Mouse (Mus musculus): ENCODE measurements around the gene Rbp7. TPM values are rescaled to one million over a fixed set of nuclear protein-coding genes. Genes with fewer than 3 reads are reported as not detected.

Gene Rbp7
- polyA plus RNA-seq, 1 experiment from 2014 or later, result 1.7 TPM

- Histone ChIP-seq H3K4me1 (ENCODE audit: insufficient read depth) (0 out of 2 replicates have a peak, but pooled peaks cover 4% of the 10 kb centered on the region), H3K36me3 (ENCODE audit: insufficient read depth) (0 out of 2 replicates have a peak, but pooled peaks cover 4% of the 10 kb centered on the region), H3K27me3 (ENCODE audit: insufficient read depth, low read length) (no peaks in the 10 kb centered on the region), H3K9ac (no peak overlapping the region), H3K27ac (ENCODE audit: low read depth) (no peak overlapping the region), H3K9me3 (ENCODE audit: low read depth, low read length) (no peaks in the 10 kb centered on the region), H3K4me3 (ENCODE audit: low read depth, low read length) (no peak overlapping the region), H3K4me2 (no peak overlapping the region)
- DNase-seq, result no peak
- 71% methylated on average over 5 of the region's 5 CpGs for WGBS
- no peak for TF ChIP-seq CTCF (IDR thresholded peaks at IDR 0.05; ENCODE audit: low read depth)
- ATAC-seq (ENCODE audit: insufficient read depth), result no peak
Measured at GRCm38 (mm10) chr4:149417854-149418365, 36.9 kb downstream of the Rbp7 start.

GRCm38 (mm10) chr4:149416986-149417385 is 37.8 kb downstream of the Rbp7 start:
- ATAC-seq (ENCODE audit: insufficient read depth), result no peak
- Histone ChIP-seq H3K9ac (no peak overlapping the region), H3K4me1 (ENCODE audit: insufficient read depth) (0 out of 2 replicates have a peak, but pooled peaks cover 4% of the 10 kb centered on the region), H3K27ac (ENCODE audit: low read depth) (no peak overlapping the region), H3K36me3 (ENCODE audit: insufficient read depth) (peaks cover 8% of the 10 kb centered on the region; the same call in 1 of the 2 replicates), H3K27me3 (ENCODE audit: insufficient read depth, low read length) (no peaks in the 10 kb centered on the region), H3K9me3 (ENCODE audit: low read depth, low read length) (no peaks in the 10 kb centered on the region), H3K4me2 (no peak overlapping the region), H3K4me3 (ENCODE audit: low read depth, low read length) (no peak overlapping the region)
- no peak for DNase-seq
- 55% methylated on average over 2 of the region's 2 CpGs for WGBS
- no peak for TF ChIP-seq CTCF (IDR thresholded peaks at IDR 0.05; ENCODE audit: low read depth)

- Histone ChIP-seq H3K9ac (no peak overlapping the region), H3K27ac (ENCODE audit: low read depth) (peak overlapping the region; percentile 10), H3K9me3 (ENCODE audit: low read depth, low read length) (no peaks in the 10 kb centered on the region), H3K4me1 (ENCODE audit: insufficient read depth) (0 out of 2 replicates have a peak, but pooled peaks cover 4% of the 10 kb centered on the region), H3K27me3 (ENCODE audit: insufficient read depth, low read length) (no peaks in the 10 kb centered on the region), H3K4me3 (ENCODE audit: low read depth, low read length) (no peak overlapping the region), H3K36me3 (ENCODE audit: insufficient read depth) (peaks cover 5% of the 10 kb centered on the region; the same call in 1 of the 2 replicates), H3K4me2 (no peak overlapping the region)
- DNase-seq, result no peak
- no peak for ATAC-seq (ENCODE audit: insufficient read depth)
- TF ChIP-seq CTCF (IDR thresholded peaks at IDR 0.05; ENCODE audit: low read depth), result no peak
- WGBS, result 68% methylated on average over 10 of the region's 10 CpGs
Measured at GRCm38 (mm10) chr4:149416417-149416816, 38.4 kb downstream of the Rbp7 start.

GRCm38 (mm10) chr4:149415651-149416169 is 39.1 kb downstream of the Rbp7 start:
- Histone ChIP-seq H3K9me3 (ENCODE audit: low read depth, low read length) (no peaks in the 10 kb centered on the region), H3K27me3 (ENCODE audit: insufficient read depth, low read length) (no peaks in the 10 kb centered on the region), H3K36me3 (ENCODE audit: insufficient read depth) (peaks cover 5% of the 10 kb centered on the region; the same call in 1 of the 2 replicates), H3K4me1 (ENCODE audit: insufficient read depth) (0 out of 2 replicates have a peak, but pooled peaks cover 4% of the 10 kb centered on the region), H3K27ac (ENCODE audit: low read depth) (peak overlapping the region; percentile 63), H3K4me3 (ENCODE audit: low read depth, low read length) (no peak overlapping the region), H3K9ac (no peak overlapping the region), H3K4me2 (no peak overlapping the region)
- WGBS, result 50% methylated on average over 13 of the region's 13 CpGs
- no peak for TF ChIP-seq CTCF (IDR thresholded peaks at IDR 0.05; ENCODE audit: low read depth)
- DNase-seq, result peak; percentile 30
- ATAC-seq (ENCODE audit: insufficient read depth), result no peak

- no peaks in the 10 kb centered on the region for H3K9me3 ChIP-seq (ENCODE audit: low read depth, low read length)
- H3K4me2 ChIP-seq, result no peak overlapping the region
- H3K27ac ChIP-seq (ENCODE audit: low read depth), result no peak overlapping the region
- DNase-seq (no peak), ATAC-seq (ENCODE audit: insufficient read depth) (no peak)
- peaks cover 5% of the 10 kb centered on the region; the same call in 1 of the 2 replicates for H3K36me3 ChIP-seq (ENCODE audit: insufficient read depth)
- WGBS, result 88% methylated on average over 3 of the region's 3 CpGs
- H3K9ac ChIP-seq, result no peak overlapping the region
- H3K4me3 ChIP-seq (ENCODE audit: low read depth, low read length), result no peak overlapping the region
- H3K4me1 ChIP-seq (ENCODE audit: insufficient read depth), result 0 out of 2 replicates have a peak, but pooled peaks cover 4% of the 10 kb centered on the region
- no peak for TF ChIP-seq CTCF (IDR thresholded peaks at IDR 0.05; ENCODE audit: low read depth)
- H3K27me3 ChIP-seq (ENCODE audit: insufficient read depth, low read length), result no peaks in the 10 kb centered on the region
Measured at GRCm38 (mm10) chr4:149414259-149414658, 40.5 kb downstream of the Rbp7 start.

GRCm38 (mm10) chr4:149409759-149410158 is 45.0 kb downstream of the Rbp7 start:
- Histone ChIP-seq H3K4me2 (no peak overlapping the region), H3K4me1 (ENCODE audit: insufficient read depth) (no peaks in the 10 kb centered on the region), H3K27ac (ENCODE audit: low read depth) (no peak overlapping the region), H3K9me3 (ENCODE audit: low read depth, low read length) (no peaks in the 10 kb centered on the region), H3K36me3 (ENCODE audit: insufficient read depth) (peaks cover 9% of the 10 kb centered on the region; the same call in 1 of the 2 replicates), H3K27me3 (ENCODE audit: insufficient read depth, low read length) (no peaks in the 10 kb centered on the region), H3K4me3 (ENCODE audit: low read depth, low read length) (no peak overlapping the region), H3K9ac (no peak overlapping the region)
- WGBS, result 94% methylated on average over 4 of the region's 4 CpGs
- no peak for TF ChIP-seq CTCF (IDR thresholded peaks at IDR 0.05; ENCODE audit: low read depth)
- DNase-seq (no peak), ATAC-seq (ENCODE audit: insufficient read depth) (no peak)

GRCm38 (mm10) chr4:149408331-149408730 is 46.4 kb downstream of the Rbp7 start:
- Histone ChIP-seq H3K4me2 (no peak overlapping the region), H3K36me3 (ENCODE audit: insufficient read depth) (peaks cover 9% of the 10 kb centered on the region; the same call in 1 of the 2 replicates), H3K4me1 (ENCODE audit: insufficient read depth) (peaks cover 6% of the 10 kb centered on the region), H3K27me3 (ENCODE audit: insufficient read depth, low read length) (no peaks in the 10 kb centered on the region), H3K27ac (ENCODE audit: low read depth) (no peak overlapping the region), H3K9me3 (ENCODE audit: low read depth, low read length) (no peaks in the 10 kb centered on the region), H3K9ac (no peak overlapping the region), H3K4me3 (ENCODE audit: low read depth, low read length) (no peak overlapping the region)
- DNase-seq (no peak), ATAC-seq (ENCODE audit: insufficient read depth) (no peak)
- TF ChIP-seq CTCF (IDR thresholded peaks at IDR 0.05; ENCODE audit: low read depth), result no peak
- WGBS, result 78% methylated on average over 6 of the region's 6 CpGs
